ENCODE assay signal across 20 mouse cellular contexts in the genomic region with DNA sequence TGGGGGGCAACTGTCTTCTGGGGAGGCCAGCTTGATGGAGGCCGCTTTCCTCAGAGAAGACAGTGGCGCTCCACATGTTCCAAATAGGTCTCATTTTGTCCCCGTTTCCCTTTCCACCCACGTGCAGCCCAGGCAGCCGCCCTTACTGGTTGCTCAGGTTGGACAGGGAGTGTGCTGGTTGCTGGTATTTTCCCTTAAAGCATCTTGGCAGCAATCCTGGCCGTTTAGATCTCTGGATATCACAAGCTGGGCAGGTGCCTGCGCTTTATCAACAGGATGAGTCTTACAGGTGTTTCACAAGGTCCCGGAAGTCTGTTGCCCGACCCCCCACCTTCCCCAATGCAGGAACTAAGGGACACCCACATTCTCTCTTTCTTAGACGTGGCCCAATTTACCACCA. TPM values are rescaled to one million over a fixed set of nuclear protein-coding genes. Genes with fewer than 3 reads are reported as not detected.
DNase-seq lines count a peak whose midpoint lies in the region; ATAC-seq and TF ChIP-seq lines count a peak whose summit lies in the region.
"Had no signal": no experiment of that assay in that cellular context is flagged by ENCODE, and none has a peak within 500 bp of the region (broad histone marks: within the 10 kb centered on the region; RNA-seq: fewer than 3 reads in every experiment).

No protein-coding gene starts in this region.

- TF ChIP-seq CTCF in intestine, postnatal 0 days (IDR thresholded peaks at IDR 0.05; ENCODE audit: low read depth): no peak
- TF ChIP-seq CTCF in stomach, postnatal 0 days (IDR thresholded peaks at IDR 0.05; ENCODE audit: low read depth): no peak
- no peak for TF ChIP-seq CTCF in midbrain, postnatal 0 days (IDR thresholded peaks at IDR 0.05)

- H3K9me3 ChIP-seq in intestine, postnatal 0 days (ENCODE audit: control insufficient read depth): no peaks in the 10 kb centered on the region
- H3K9me3 ChIP-seq in stomach, postnatal 0 days (ENCODE audit: control insufficient read depth, low read length): no peaks in the 10 kb centered on the region
- H3K9me3 ChIP-seq in midbrain, postnatal 0 days (ENCODE audit: low read length): no peaks in the 10 kb centered on the region
- H3K9me3 ChIP-seq: heart, embryonic 15.5 days; hindbrain, embryonic 10.5 days; limb, embryonic 12.5 days; liver, embryonic 13.5 days; lung, embryonic 15.5 days had no signal

- H3K9ac ChIP-seq in intestine, postnatal 0 days (ENCODE audit: low read depth, low read length): no peak overlapping the region
- H3K9ac ChIP-seq in stomach, postnatal 0 days (ENCODE audit: low read length): no peak overlapping the region
- no peak overlapping the region for H3K9ac ChIP-seq in midbrain, postnatal 0 days (replicated peaks; ENCODE audit: low read length, poor library complexity, severe bottlenecking)
- H3K9ac ChIP-seq: heart, embryonic 15.5 days; limb, embryonic 12.5 days; liver, embryonic 13.5 days; lung, embryonic 15.5 days had no signal

- TF ChIP-seq EP300 in stomach, postnatal 0 days (optimal IDR thresholded peaks at IDR 0.05): peak; percentile 71

- no peaks in the 10 kb centered on the region for H3K27me3 ChIP-seq in intestine, postnatal 0 days (replicated peaks; ENCODE audit: control insufficient read depth, insufficient read depth, low read length)
- H3K27me3 ChIP-seq in stomach, postnatal 0 days (ENCODE audit: control insufficient read depth, insufficient read depth, low read length): no peaks in the 10 kb centered on the region; the same call in 1 of the 2 replicates
- peaks cover 15% of the 10 kb centered on the region for H3K27me3 ChIP-seq in midbrain, postnatal 0 days (ENCODE audit: insufficient read depth, low read length)

- no peak overlapping the region for H3K4me3 ChIP-seq in intestine, postnatal 0 days (ENCODE audit: low read depth, low read length)
- H3K4me3 ChIP-seq in stomach, postnatal 0 days (ENCODE audit: low read depth, low read length): no peak overlapping the region
- no peak overlapping the region for H3K4me3 ChIP-seq in midbrain, postnatal 0 days (ENCODE audit: low read depth, low read length)
- H3K4me3 ChIP-seq: heart, adult 2 months; heart, embryonic 15.5 days; hindbrain, embryonic 10.5 days; limb, embryonic 12.5 days; liver, embryonic 13.5 days; lung, embryonic 15.5 days had no signal

- intact Hi-C loops in gastrocnemius, postnatal 36 days (cut with DNase I): no loop called here
- intact Hi-C loops in heart, postnatal 10 days (cut with DNase I): no loop called here

- peak; percentile 88 for DNase-seq in urinary bladder, postnatal 14 days (ENCODE audit: low spot score)
- no peak for DNase-seq in urinary bladder, adult 2 months (ENCODE audit: low spot score)
- DNase-seq in kidney, postnatal 10 days: peak; percentile 48
- peak; percentile 72 for DNase-seq in stomach, postnatal 0 days (ENCODE audit: low spot score)
- DNase-seq in midbrain, postnatal 0 days (ENCODE audit: low spot score): no peak
- DNase-seq in gastrocnemius, postnatal 36 days: no peak
- DNase-seq in heart, postnatal 10 days: no peak
- DNase-seq: adrenal gland, postnatal 36 days; cerebellum, adult 9-10 months; heart, adult 2 months; liver, embryonic 13.5 days; midbrain, embryonic 14.5 days; right cerebral cortex, adult 18-20 months; spleen, adult 18-20 months; thymus, postnatal 4 days had no signal

- 34% methylated on average over 10 of the region's 10 CpGs for WGBS in intestine, postnatal 0 days
- WGBS in stomach, postnatal 0 days: 60% methylated on average over 10 of the region's 10 CpGs
- WGBS in midbrain, postnatal 0 days: 77% methylated on average over 10 of the region's 10 CpGs

- H3K4me1 ChIP-seq in intestine, postnatal 0 days (replicated peaks; ENCODE audit: control insufficient read depth, insufficient read depth, low read length): peaks cover 10% of the 10 kb centered on the region; the same call in 1 of the 2 replicates
- peaks cover 2% of the 10 kb centered on the region; the same call in 1 of the 2 replicates for H3K4me1 ChIP-seq in stomach, postnatal 0 days (replicated peaks; ENCODE audit: control insufficient read depth, insufficient read depth)
- 0 out of 2 replicates have a peak, but pooled peaks cover 4% of the 10 kb centered on the region for H3K4me1 ChIP-seq in midbrain, postnatal 0 days (ENCODE audit: insufficient read depth, low read length)

- no peak for ATAC-seq in intestine, postnatal 0 days
- ATAC-seq in stomach, postnatal 0 days (ENCODE audit: low FRiP score, low TSS enrichment): peak; percentile 33
- ATAC-seq in midbrain, postnatal 0 days (ENCODE audit: low FRiP score): no peak

- H3K4me2 ChIP-seq in intestine, postnatal 0 days (replicated peaks; ENCODE audit: low read depth): peak overlapping the region; percentile 30
- H3K4me2 ChIP-seq in stomach, postnatal 0 days (replicated peaks; ENCODE audit: low read depth): peak overlapping the region; percentile 27
- H3K4me2 ChIP-seq in midbrain, postnatal 0 days (ENCODE audit: low read depth, low read length, poor library complexity, severe bottlenecking): no peak overlapping the region
- H3K4me2 ChIP-seq: heart, embryonic 15.5 days; limb, embryonic 12.5 days; liver, embryonic 13.5 days; lung, embryonic 15.5 days had no signal

- H3K36me3 ChIP-seq in intestine, postnatal 0 days (ENCODE audit: control insufficient read depth, insufficient read depth): no peaks in the 10 kb centered on the region
- no peaks in the 10 kb centered on the region for H3K36me3 ChIP-seq in stomach, postnatal 0 days (ENCODE audit: control insufficient read depth, insufficient read depth, low read length)
- no peaks in the 10 kb centered on the region for H3K36me3 ChIP-seq in midbrain, postnatal 0 days (ENCODE audit: insufficient read depth, low read length)
- H3K36me3 ChIP-seq: heart, embryonic 15.5 days; hindbrain, embryonic 10.5 days; limb, embryonic 12.5 days; liver, embryonic 13.5 days; lung, embryonic 15.5 days had no signal

- H3K27ac ChIP-seq in intestine, postnatal 0 days (ENCODE audit: low read depth, low read length): 0 out of 2 replicates have a peak overlapping the region, but pooled peaks have one; percentile 28
- H3K27ac ChIP-seq in stomach, postnatal 0 days (replicated peaks): peak overlapping the region; percentile 84
- no peak overlapping the region for H3K27ac ChIP-seq in midbrain, postnatal 0 days (ENCODE audit: low read depth, low read length)
- H3K27ac ChIP-seq: heart, adult 2 months; heart, embryonic 15.5 days; hindbrain, embryonic 10.5 days; limb, embryonic 12.5 days; liver, embryonic 13.5 days; lung, embryonic 15.5 days had no signal

RNA-seq across cellular contexts. Expression of a gene that starts 2.0 kb away (rescaled TPM):
- 81.1 and 94.9 TPM in 2 replicates for polyA plus RNA-seq in urinary bladder, adult 2 months (2012; rRNA removed)
- 7.5 and 8.0 TPM in 2 replicates for polyA plus RNA-seq in intestine, postnatal 0 days (2015; fragmentation: Nextera tagmentation; extraction: Ambion mirVana)
- 11.1 and 12.1 TPM in 2 replicates for polyA plus RNA-seq in stomach, postnatal 0 days (2015; fragmentation: Nextera tagmentation; extraction: Ambion mirVana)
- 49.3 and 52.2 TPM in 2 replicates for total RNA-seq in midbrain, postnatal 0 days (2014; rRNA removed)
- polyA plus RNA-seq in midbrain, postnatal 0 days (2015; fragmentation: Nextera tagmentation; extraction: Ambion mirVana): 9.4 and 11.9 TPM in 2 replicates
- 10 to 100 TPM in 1 of 2 experiments, 1 to 10 TPM in 1; 6.7 to 11.5 TPM for total RNA-seq in gastrocnemius, postnatal 36 days (2021)
- total RNA-seq in heart, postnatal 10 days (2021): 10 to 100 TPM; 58.1 to 68.9 TPM

RNA-seq across cellular contexts. Expression of a gene that starts 31.1 kb away (rescaled TPM):
- polyA plus RNA-seq in urinary bladder, adult 2 months (2012; rRNA removed): 30.5 and 30.9 TPM in 2 replicates
- polyA plus RNA-seq in intestine, postnatal 0 days (2015; fragmentation: Nextera tagmentation; extraction: Ambion mirVana): 28.5 and 33.0 TPM in 2 replicates
- polyA plus RNA-seq in stomach, postnatal 0 days (2015; fragmentation: Nextera tagmentation; extraction: Ambion mirVana): 20.7 and 22.3 TPM in 2 replicates
- 42.3 and 45.3 TPM in 2 replicates for total RNA-seq in midbrain, postnatal 0 days (2014; rRNA removed)
- polyA plus RNA-seq in midbrain, postnatal 0 days (2015; fragmentation: Nextera tagmentation; extraction: Ambion mirVana): 16.9 and 17.5 TPM in 2 replicates
- 10 to 100 TPM; 14.0 to 17.7 TPM for total RNA-seq in gastrocnemius, postnatal 36 days (2021)
- 10 to 100 TPM; 38.2 to 42.1 TPM for total RNA-seq in heart, postnatal 10 days (2021)

Comparison
In these comparisons a context has a peak if more than half of its experiments do, and no peak if none do; other contexts are left out.
1. DNase-seq: peak in urinary bladder, postnatal 14 days (single experiment), kidney, postnatal 10 days (single experiment) and stomach, postnatal 0 days (single experiment); none in urinary bladder, adult 2 months (single experiment), midbrain, postnatal 0 days (single experiment), gastrocnemius, postnatal 36 days (0 of 2) and heart, postnatal 10 days (0 of 2).